Mouse (Mus musculus): Measurements from ENCODE around the gene Hoxa2.

GRCm38 (mm10) chr6:52208868-52209684 is 44.4 kb upstream of the Hoxa2 start:
- no peak for TF ChIP-seq CTCF (conservative IDR thresholded peaks at IDR 0.05; ENCODE audit: low read length)
- TF ChIP-seq POU5F1 (IDR thresholded peaks at IDR 0.05; ENCODE audit: borderline replicate concordance, low read length) = no peak

All from E14TG2a.4 (cell line).